Mouse (Mus musculus) liver, embryonic 11.5 days (tissue): ENCODE results near the gene T. TPM values are rescaled to one million over a fixed set of nuclear protein-coding genes. Genes with fewer than 3 reads are reported as not detected.

Experiments used
- ATAC-seq: fragments of 200-750 bp; cut with Nextera tagmentation; replicated peaks from 2 replicates; pipeline ENCODE4 v1.8.0; 2017; ENCODE audit warnings: moderate number of reproducible peaks, mild to moderate bottlenecking, moderate TSS enrichment, moderate library complexity; ENCODE audit not compliant: low FRiP score
- DNase-seq: peaks from one replicate; pipeline ENCODE4 v3.0.0-alpha.2; 2017; ENCODE audit warnings: low spot score
- H3K27ac ChIP-seq: fragments of 300-500 bp; sonication (generic); 2 replicates; pipeline ENCODE4 v1.5.1; 2014; ENCODE audit warnings: mild to moderate bottlenecking, low read depth, low read length, control low read depth
- H3K27me3 ChIP-seq: fragments of 300-500 bp; sonication (generic); replicated peaks from 2 replicates; pipeline ENCODE4 v1.6.1; 2014; ENCODE audit warnings: low read length, mixed read lengths; ENCODE audit not compliant: control insufficient read depth, insufficient read depth
- H3K36me3 ChIP-seq: fragments of 300-500 bp; sonication (generic); 2 replicates; pipeline ENCODE4 v1.6.1; 2014; ENCODE audit warnings: mild to moderate bottlenecking, low read length, moderate library complexity, mixed read lengths; ENCODE audit not compliant: control insufficient read depth, insufficient read depth
- H3K4me1 ChIP-seq: fragments of 300-500 bp; sonication (generic); replicated peaks from 2 replicates; pipeline ENCODE4 v1.6.1; 2014; ENCODE audit warnings: low read length, mixed read lengths; ENCODE audit not compliant: control insufficient read depth, insufficient read depth
- H3K4me2 ChIP-seq: fragments of 300-500 bp; sonication (generic); 2 replicates; pipeline ENCODE4 v1.6.1; 2014; ENCODE audit warnings: mild to moderate bottlenecking, control low read depth, moderate library complexity
- H3K4me3 ChIP-seq: fragments of 300-500 bp; sonication (generic); 2 replicates; pipeline ENCODE4 v1.5.1; 2014; ENCODE audit warnings: low read depth, low read length, control low read depth
- H3K9ac ChIP-seq: fragments of 300-500 bp; sonication (generic); 2 replicates; pipeline ENCODE4 v1.6.1; 2014; ENCODE audit warnings: low read depth, low read length, control low read depth
- H3K9me3 ChIP-seq: fragments of 300-500 bp; sonication (generic); 2 replicates; pipeline ENCODE4 v1.6.1; 2016; ENCODE audit warnings: low read length, inconsistent platforms, mixed read lengths; ENCODE audit not compliant: control insufficient read depth
- WGBS: fragments of 180-500 bp; shearing (Covaris S2); extraction: QIAGEN DNeasy Blood & Tissue Kit; methylation state at CpG from one replicate; pipeline ENCODE4 v1.1.7; 2014; 5-methylcytosine and 5-hydroxymethylcytosine counted together
- polyA plus RNA-seq: library from polyadenylated mRNA; unstranded; fragments of >200 nt; fragmentation: Nextera tagmentation; extraction: Ambion mirVana; gene quantifications from 2 replicates; pipeline ENCODE4 v1.2.1, GENCODE M21; 2014

The T gene
- polyA plus RNA-seq = not detected in 2 replicates

- H3K4me3 ChIP-seq = peak within 1 kb of the TSS; percentile 30
- DNase-seq (no peak), ATAC-seq (no peak)
- no peak within 1 kb of the TSS for H3K9ac ChIP-seq
- no peaks in the 10 kb centered on the region for H3K36me3 ChIP-seq
- H3K27me3 ChIP-seq = peaks cover 90% of the 10 kb centered on the region
- no peak within 1 kb of the TSS for H3K27ac ChIP-seq
- WGBS = 1% methylated on average over 65 of the region's 65 CpGs
- H3K4me1 ChIP-seq = no peaks in the 10 kb centered on the region
- H3K4me2 ChIP-seq = peak within 1 kb of the TSS; percentile 39
- H3K9me3 ChIP-seq = no peaks in the 10 kb centered on the region
These were observed at the start of gene T for GRCm38 (mm10) chr17:8433978-8434960. TSS of gene T (plus strand) at chr17:8434423.

GRCm38 (mm10) chr17:8385441-8385840 lies 48.8 kb upstream of the T start:
- H3K9me3 ChIP-seq = no peaks in the 10 kb centered on the region
- no peak for ATAC-seq
- no peak for DNase-seq
- H3K36me3 ChIP-seq = no peaks in the 10 kb centered on the region
- 76% methylated on average over 2 of the region's 2 CpGs for WGBS
- no peaks in the 10 kb centered on the region for H3K4me1 ChIP-seq
- no peak overlapping the region for H3K4me2 ChIP-seq
- no peak overlapping the region for H3K9ac ChIP-seq
- peaks cover 29% of the 10 kb centered on the region for H3K27me3 ChIP-seq
- no peak overlapping the region for H3K4me3 ChIP-seq
- no peak overlapping the region for H3K27ac ChIP-seq

- DNase-seq = no peak
- Histone ChIP-seq H3K9me3 (no peaks in the 10 kb centered on the region), H3K27ac (no peak overlapping the region), H3K4me2 (no peak overlapping the region), H3K36me3 (no peaks in the 10 kb centered on the region), H3K4me1 (no peaks in the 10 kb centered on the region), H3K9ac (no peak overlapping the region), H3K4me3 (no peak overlapping the region), H3K27me3 (peaks cover 42% of the 10 kb centered on the region)
- WGBS = 6% methylated on average over 13 of the region's 13 CpGs
- no peak for ATAC-seq
These were observed 45.8 kb upstream of the T start for GRCm38 (mm10) chr17:8388463-8388862.

GRCm38 (mm10) chr17:8388990-8389789 lies 45.0 kb upstream of the T start:
- Histone ChIP-seq H3K27ac (no peak overlapping the region), H3K4me1 (no peaks in the 10 kb centered on the region), H3K27me3 (peaks cover 42% of the 10 kb centered on the region), H3K36me3 (no peaks in the 10 kb centered on the region), H3K4me2 (peak overlapping the region; percentile 24), H3K9me3 (no peaks in the 10 kb centered on the region), H3K4me3 (no peak overlapping the region), H3K9ac (no peak overlapping the region)
- 1% methylated on average over 28 of the region's 28 CpGs for WGBS
- DNase-seq = no peak
- ATAC-seq = no peak

GRCm38 (mm10) chr17:8389790-8390095 lies 44.5 kb upstream of the T start:
- 3% methylated on average over 10 of the region's 10 CpGs for WGBS
- Histone ChIP-seq H3K4me1 (no peaks in the 10 kb centered on the region), H3K9me3 (no peaks in the 10 kb centered on the region), H3K27ac (no peak overlapping the region), H3K4me3 (no peak overlapping the region), H3K4me2 (no peak overlapping the region), H3K27me3 (peaks cover 42% of the 10 kb centered on the region), H3K36me3 (no peaks in the 10 kb centered on the region), H3K9ac (no peak overlapping the region)
- no peak for ATAC-seq
- no peak for DNase-seq

- no peaks in the 10 kb centered on the region for H3K4me1 ChIP-seq
- WGBS = 55% methylated on average over 4 of the region's 4 CpGs
- no peaks in the 10 kb centered on the region for H3K9me3 ChIP-seq
- H3K27me3 ChIP-seq = peaks cover 42% of the 10 kb centered on the region
- H3K4me3 ChIP-seq = no peak overlapping the region
- H3K27ac ChIP-seq = no peak overlapping the region
- H3K9ac ChIP-seq = no peak overlapping the region
- ATAC-seq = no peak
- DNase-seq = no peak
- H3K36me3 ChIP-seq = no peaks in the 10 kb centered on the region
- H3K4me2 ChIP-seq = no peak overlapping the region
These were observed 43.7 kb upstream of the T start for GRCm38 (mm10) chr17:8390487-8390886.

GRCm38 (mm10) chr17:8396371-8396770 lies 37.9 kb upstream of the T start:
- DNase-seq = no peak

GRCm38 (mm10) chr17:8397946-8398345 lies 36.3 kb upstream of the T start:
- no peaks in the 10 kb centered on the region for H3K36me3 ChIP-seq
- H3K9ac ChIP-seq = no peak overlapping the region
- DNase-seq (no peak), ATAC-seq (no peak)
- H3K4me1 ChIP-seq = no peaks in the 10 kb centered on the region
- 70% methylated on average over 2 of the region's 2 CpGs for WGBS
- H3K27me3 ChIP-seq = no peaks in the 10 kb centered on the region
- no peak overlapping the region for H3K4me3 ChIP-seq
- H3K4me2 ChIP-seq = no peak overlapping the region
- no peaks in the 10 kb centered on the region for H3K9me3 ChIP-seq
- H3K27ac ChIP-seq = no peak overlapping the region

More at GRCm38 (mm10) chr17:8396371-8396770, 37.9 kb upstream of the T start:
- Histone ChIP-seq H3K4me1 (no peaks in the 10 kb centered on the region), H3K9me3 (no peaks in the 10 kb centered on the region), H3K9ac (no peak overlapping the region), H3K36me3 (no peaks in the 10 kb centered on the region), H3K4me3 (no peak overlapping the region), H3K27me3 (0 out of 2 replicates have a peak, but pooled peaks cover 5% of the 10 kb centered on the region), H3K27ac (no peak overlapping the region), H3K4me2 (no peak overlapping the region)
- no peak for ATAC-seq
- 58% methylated on average over 4 of the region's 4 CpGs for WGBS
